Mouse (Mus musculus): ENCODE results near the gene Rps8.
"Not testable (repeated sequence)": the region's sequence is repeated elsewhere in the genome, so short reads cannot be mapped to it uniquely, and the experiment has no call there.

The Rps8 gene

DNA sequence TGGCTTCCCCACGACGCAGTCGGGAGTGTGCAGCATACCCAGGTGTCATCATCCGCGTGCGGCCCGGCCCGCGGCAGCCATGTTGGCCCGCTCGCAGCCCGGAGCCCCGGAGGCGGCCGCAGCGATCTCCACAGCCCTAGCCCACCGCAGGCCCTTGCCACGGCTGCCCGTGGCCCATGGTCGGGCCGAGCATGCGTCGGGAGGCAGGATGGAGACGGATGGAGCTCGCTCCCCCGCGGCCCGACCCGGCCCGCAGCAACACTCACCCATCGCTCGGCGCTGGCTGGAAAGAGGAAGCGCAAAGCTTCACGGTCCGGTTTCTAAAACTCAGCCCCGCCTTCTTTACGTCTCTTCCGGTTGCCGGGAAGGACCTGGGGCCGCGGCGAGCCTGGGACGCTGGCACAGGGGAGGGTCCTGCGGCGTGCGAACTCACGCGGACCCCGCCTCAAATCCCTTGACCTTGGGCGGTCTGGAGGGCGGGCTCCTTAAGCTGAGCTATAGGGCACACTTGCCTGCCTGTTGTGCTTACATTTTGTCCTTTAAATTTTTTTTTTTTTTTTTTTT, at the start of gene Rps8:
TSS of gene Rps8 (minus strand) at position 452 of the 564 bp plus-strand sequence.
- peak; percentile 77 to 81 for DNase-seq

DNA sequence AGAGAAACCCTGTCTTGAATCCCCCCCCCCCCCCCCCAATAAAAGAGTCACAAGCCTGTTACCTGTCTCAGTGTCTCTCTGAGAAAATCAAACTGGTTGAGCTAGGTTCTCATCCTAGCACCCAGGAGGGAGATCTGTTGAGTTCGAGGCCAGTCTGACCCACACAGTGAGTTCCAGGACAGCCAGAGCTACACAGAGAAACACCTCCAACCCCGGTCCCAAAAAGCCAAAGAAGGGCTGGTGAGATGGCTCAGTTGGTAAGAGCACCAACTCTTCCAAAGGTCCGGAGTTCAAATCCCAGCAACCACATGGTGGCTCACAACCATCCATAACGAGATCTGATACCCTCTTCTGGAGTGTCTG, 46.9 kb upstream of the Rps8 start:
- DNase-seq: no peak

DNA sequence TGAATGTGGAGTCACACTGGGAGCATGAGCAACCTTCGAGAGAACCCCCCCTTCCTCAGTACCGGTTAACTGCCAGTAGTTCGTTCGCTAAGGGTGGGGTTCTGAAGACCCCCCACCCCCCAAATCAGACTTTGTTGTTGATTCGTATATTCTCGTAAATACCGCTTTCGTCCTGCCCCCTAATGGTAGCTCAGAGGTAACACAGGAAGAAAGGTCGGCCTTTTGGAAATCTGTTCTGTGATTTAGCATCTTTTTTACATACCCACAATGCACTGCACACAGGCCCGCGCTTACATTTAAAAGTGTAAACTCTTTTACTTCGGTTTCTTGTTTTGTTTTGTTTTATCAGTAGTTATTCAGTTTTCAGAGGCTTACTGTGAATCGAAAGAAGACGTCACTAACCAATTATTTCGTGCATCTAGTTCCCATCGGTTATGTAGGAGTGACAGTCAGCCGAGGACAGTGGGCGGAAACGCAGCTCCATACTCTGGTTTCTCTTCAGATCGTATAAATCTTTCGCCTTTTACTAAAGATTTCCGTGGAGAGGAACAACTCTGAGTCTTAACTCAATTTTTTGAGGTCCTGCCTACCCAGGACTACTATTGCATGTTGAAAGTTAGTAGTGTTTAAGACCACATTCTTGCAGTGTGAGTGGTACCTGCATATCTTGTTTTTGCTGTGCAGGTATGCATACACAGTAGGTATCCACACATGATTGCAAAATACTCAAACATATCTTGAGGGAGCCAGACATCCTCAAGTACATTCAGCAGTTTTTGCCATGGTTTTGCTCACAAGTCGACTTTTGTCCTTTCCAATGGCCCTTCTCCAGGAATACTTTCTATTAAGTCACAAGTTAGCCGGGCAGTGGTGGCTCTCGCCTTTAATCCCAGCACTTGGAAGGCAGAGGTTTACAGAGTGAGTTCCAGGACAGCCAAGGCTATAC, 46.3 kb upstream of the Rps8 start:
- peak in 1 of 2 experiments; percentile 51 for DNase-seq

DNA sequence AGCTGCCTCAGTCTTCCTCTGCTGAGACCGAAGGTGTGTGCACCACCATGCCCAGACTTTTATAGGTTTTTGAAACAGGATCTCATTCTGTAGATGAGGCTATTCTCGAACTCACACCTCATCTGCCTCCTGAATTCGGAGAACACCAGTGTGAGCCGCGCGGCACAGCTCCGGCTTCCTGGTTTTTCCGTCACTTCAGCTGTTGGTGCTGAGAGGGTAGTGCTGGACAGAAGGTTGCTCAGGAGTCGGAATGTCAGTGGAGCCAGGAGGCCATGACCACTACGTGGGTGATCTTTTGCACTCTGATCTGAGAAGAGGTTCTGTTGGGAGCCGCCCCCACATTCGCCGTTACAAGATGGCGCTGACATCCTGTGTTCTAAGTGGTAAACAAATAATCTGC, 35.8 kb upstream of the Rps8 start:
- no peak for DNase-seq

DNA sequence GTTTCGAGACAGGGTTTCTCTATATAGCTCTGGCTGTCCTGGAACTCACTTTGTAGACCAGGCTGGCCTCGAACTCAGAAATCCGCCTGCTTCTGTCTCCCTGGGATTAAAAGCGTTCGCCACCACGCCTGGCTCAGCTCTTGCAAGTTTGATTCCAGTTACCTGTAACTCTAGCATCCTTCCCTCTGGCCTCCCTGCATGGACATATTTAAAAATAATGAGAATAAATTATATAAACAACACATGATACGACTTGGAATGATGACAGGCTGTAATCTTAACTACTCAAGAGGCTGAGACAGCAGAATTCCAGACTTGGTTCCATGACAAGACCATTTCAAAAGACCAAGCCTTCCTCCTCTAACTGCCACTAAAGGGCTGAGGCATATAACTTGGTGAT, 34.6 kb upstream of the Rps8 start:
- DNase-seq: no peak

DNA sequence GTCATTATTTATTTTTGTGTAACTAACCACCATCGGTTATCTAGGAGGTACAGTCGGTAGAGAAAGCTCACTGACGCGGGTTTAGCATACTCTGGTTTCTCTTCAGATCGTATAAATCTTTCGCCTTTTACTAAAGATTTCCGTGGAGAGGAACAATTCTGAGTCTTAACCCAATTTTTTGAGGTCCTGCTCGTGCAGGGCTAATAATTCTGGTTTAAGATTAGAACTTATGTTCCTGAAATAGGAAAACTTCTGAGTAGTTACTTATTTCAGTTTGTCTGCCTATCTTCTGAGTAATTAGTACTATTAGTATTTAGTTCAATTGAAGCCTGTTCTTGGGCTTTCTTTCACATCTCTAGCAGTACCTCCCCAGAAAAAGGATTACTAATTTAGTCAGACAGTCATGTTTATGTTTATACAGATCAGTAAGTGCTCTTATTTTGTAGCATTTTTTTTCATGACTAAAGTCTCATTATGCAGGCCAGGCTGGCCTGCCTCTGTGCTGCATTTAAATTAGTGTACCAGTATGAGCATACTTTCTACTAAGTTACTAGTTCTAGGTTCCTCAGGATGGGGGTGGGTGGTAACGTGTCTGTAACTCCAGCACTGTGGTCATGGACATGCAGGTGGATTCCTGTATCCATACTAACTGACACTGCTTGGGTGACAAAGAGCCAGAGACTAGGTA, 34.0 kb upstream of the Rps8 start:
- DNase-seq: peak in 1 of 2 experiments; percentile 15

DNA sequence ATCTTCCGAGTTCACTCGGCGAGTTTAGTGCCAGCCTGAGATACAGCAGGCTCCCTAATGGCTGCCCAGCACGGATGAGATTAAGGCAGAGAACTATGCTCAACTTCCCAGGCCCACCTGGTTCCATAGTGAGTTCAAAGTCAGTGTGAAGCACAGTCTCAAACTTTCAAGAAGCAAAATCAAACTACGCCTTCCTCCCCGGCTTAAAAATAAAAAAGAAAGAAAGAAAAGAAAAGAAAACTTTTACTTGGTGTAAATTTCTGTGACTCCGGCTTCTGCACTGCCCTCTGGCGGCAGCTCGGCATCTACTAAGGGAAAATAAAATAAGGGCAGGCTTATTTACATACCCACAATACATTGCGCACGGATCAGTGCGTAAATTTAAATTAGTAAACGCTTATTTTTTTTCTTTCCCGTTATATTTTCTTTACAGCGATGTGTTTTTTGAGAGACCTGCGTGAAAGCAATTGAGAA, 33.4 kb upstream of the Rps8 start:
- peak; percentile 69 to 87 for DNase-seq

DNA sequence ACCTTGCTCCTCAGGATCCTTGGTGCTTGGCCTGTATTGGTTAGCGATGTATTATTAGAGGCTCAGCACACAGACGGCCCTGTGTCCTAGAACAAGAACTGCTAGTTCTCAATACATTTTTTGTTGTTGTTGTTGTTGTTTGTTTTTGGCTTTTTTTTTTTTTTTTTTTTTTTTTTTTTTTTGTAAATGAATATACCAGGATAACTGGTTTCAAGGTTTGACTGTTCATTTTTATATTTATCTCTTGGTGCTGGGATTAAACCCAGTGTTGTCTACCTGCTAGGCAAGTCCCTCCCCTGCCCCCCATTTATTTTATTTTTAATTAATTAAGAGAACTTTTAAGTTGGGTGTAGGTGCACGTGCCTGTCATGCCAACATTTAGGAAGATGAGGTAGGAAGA, 32.9 kb upstream of the Rps8 start:
- DNase-seq: no peak

DNA sequence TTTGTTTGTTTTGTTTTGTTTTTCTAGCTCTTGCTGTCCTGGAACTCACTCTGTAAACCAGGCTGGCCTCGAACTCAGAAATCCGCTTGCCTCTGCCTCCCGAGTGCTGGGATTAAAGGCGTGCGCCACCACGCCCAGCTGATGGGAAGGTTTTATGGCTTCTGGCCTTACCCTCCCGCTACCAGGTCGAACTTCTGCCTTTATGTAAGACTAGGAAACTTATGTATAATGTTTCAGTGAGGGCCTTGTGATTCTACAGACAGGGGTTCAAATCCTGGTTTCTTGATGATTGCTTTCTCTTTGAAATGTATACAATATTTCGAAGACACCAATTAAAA, 26.7 kb upstream of the Rps8 start:
- DNase-seq: not testable (repeated sequence)

DNA sequence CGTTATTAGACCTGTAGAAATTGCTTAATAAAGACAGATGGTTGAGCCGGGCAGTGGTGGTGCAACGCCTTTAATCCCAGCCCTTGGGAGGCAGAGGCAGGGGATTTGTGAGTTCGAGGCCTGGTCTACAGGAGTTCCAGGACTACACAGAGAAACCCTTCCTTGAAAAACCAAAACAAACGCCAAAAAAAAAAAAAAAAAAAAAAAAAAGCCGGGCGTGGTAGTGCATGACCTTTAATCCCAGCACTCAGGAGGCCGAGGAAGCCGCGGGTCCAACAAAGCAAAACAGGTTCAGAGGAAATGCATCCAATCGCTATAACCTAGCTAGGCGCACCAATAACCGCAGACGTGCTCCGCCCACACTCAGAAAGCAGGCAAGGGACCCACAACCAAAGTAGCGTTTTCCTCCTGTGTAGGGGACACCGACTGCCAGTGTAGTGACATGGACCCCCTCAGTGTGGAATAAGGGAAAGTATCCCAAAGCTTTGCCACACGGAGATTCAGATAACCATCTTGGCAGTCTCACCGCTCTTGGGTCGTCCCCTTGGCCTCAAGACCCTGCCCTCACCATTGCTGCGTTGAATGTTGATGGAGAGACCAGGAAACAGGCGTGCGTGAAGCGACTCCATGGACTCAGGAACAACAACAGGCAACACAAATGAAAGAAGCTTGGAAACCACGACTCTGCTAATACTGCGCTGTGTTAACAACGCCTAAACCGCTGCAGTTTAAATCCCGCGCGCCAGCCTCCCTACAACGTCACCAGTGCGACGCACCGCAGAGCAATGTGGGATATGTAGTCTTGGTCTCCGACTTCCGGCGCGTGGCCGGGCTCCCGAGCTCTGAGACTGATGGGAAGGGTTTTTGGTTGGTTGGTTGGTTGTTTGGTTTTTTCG, 26.1 kb upstream of the Rps8 start, which contains the start of gene Kif2c:
TSS of gene Kif2c (minus strand) at position 777 of the 896 bp plus-strand sequence.
- peak; percentile 84 to 92 for DNase-seq

DNA sequence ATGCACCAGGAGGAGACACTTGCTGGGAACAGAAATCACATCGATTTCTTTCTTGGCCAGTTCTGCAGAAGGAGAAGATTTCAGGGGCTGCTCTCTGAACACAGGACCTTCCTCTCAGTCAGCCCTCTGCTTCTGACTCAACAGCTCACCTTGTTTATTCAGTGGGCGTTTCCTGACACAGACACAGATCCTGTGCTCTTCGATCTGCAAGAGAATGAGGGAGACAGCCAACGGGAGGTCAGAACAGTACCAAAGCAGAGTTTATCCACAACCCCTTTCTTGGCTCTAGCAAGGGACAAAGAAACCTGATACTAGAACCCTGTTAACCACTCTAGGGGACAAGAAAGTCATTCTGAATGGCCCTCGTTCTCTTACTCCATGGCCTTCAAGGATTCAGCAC, 13.9 kb upstream of the Rps8 start:
- DNase-seq: no peak

DNA sequence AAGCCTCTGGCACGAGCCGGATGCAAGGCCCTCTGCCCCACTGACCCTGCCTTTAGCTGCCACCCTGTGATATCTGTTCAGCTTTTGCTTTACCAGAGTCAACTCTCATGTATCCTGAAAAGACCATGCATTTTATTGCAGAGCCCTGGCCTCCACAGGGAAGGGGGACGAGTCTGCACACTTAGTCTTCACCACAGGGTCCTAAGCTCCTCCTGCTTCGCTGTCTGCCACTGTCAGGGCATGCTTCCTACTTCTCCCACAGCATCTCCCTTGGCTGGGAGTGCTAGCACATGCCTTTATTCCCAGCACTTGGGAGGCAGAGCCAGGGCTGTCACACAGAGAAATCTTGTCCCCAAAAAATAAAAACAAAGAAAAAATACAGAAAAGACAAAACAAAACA, 5.1 kb upstream of the Rps8 start:
- DNase-seq: no peak

DNA sequence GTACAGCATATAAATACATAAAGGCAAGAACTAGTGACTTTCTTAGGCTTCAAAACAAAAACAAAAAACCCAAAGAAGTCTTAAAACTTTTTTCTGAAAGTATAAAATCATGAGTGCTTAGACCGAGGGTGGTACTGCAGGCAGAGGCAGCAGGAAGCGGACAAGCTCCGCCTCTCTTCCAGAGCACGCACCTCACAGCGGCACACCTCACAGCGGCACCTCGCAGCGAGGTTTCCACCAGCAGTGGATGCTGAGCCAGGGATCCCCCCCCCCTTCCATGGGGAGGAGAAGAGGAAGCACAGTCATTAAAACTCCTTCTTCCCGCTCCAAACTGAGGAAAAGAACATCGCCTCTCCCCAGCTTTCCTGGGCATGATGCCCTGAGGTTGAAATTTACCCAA, 3.6 kb upstream of the Rps8 start:
- no peak for DNase-seq

DNA sequence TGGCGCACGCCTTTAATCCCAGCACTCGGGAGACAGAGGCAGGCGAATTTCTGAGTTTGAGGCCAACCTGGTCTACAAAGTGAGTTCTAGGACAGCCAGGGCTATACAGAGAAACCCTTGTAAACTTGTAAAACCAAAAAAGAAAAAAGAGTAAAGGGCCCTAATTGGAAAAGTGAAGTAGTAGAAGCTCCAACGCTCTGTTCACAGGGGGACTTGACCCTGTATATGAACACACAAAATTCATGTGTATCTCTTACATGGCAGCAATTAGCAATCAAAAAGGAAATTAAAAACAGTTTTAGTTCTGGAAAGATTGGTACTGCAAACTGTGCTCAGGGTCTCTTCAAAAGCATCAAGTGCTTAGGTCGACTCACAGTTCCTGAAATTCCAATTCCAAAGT, 329 bp upstream of the Rps8 start:
- no peak for DNase-seq

DNA sequence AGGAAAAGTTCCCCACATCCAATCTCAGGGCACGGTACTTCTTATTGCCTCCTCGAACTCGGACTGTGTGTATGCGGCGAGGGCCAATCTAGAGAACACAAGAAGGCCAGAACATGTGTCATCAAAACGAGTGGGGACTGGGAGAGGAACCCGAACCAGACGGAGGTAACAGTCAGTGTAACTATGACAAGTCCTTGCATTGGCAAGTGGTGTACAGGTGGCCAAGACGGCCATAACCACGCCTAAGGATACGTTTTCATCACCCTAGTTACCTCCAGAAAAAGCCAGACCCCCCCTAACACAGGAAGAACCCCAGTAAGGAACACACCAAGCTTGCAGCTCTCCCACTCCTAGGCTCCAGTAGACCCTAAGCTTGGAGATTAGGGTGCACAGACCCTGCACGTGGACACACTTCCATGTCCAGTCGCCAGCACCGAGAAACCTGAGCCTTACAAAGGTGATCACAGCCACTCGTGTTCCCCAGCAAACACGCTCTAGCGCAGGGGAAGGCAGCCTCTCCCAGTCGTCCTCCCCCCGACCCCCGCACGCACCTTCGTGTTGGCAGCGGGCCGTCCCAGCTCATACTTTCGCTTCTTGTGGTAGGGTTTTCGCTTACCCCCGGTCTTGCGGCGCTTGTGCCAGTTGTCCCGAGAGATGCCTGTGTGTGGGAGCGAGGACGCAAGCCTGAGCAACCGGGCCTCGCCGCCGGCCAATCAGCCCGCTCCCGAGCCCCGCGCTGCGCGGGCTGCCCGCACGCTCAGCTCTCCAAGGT, 837 bp downstream of the Rps8 start:
- no peak for DNase-seq

DNA sequence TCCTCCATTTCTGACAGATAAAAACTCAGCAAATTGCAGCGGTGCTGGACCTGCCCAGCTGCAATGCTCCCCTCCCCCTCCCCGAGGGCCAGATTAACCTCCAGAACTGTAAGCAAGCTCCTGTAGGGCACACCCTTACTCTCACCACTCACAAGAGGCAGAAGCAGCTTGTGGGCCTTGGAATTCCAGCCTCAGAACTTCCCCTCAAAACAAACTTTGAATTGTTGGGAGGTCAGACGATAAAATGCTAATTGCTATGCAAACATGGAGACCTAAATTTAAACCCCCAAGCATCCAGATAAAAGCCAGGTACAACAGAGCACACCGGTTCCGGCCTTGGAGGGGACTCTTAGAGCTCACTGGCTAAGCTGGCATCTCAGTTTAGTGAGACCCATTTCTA, 3.3 kb downstream of the Rps8 start:
- DNase-seq: no peak

DNA sequence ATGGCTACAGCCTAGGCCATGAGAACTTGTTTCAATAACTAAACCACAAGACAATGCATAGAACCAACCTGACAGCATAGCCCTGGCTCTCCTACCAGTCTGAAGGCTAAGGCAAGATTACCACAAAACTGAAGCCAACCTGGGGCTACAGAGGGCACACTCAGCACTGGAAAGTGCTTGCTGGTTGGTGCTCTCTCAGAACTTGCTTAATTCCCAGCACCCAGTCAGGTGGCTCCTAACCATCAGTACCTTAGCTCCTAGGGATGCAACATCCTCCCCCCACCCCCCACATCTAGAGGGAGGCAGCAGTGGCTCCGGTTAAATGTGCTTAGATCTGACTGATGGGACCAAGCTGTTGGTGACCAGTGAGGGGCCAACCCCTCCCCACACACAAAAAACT, 4.6 kb downstream of the Rps8 start:
- DNase-seq: no peak

DNA sequence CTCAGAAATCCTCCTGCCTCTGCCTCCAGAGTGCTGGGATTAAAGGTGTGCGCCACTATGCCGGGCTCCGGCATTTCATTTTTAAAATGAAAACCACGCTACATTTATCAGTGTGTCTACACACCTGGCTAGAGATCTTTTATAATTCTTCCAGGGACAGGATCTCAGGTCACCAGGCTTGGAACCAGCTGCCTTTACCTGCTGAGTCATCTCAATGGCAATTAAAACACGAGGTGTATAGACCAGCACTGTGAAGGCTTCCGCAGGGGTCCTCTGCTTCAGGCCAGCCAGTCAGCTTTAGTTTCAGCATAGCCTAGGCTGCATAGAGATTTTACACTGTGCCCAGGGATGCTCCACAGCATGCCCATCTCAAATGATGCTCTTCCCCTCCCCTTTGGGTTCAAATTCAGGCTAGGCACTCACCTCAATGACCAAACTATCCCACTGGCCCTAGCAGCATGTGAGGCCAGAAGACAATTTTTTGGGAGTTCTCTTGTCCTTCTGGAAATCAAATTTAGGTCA, 5.8 kb downstream of the Rps8 start:
- DNase-seq: no peak

DNA sequence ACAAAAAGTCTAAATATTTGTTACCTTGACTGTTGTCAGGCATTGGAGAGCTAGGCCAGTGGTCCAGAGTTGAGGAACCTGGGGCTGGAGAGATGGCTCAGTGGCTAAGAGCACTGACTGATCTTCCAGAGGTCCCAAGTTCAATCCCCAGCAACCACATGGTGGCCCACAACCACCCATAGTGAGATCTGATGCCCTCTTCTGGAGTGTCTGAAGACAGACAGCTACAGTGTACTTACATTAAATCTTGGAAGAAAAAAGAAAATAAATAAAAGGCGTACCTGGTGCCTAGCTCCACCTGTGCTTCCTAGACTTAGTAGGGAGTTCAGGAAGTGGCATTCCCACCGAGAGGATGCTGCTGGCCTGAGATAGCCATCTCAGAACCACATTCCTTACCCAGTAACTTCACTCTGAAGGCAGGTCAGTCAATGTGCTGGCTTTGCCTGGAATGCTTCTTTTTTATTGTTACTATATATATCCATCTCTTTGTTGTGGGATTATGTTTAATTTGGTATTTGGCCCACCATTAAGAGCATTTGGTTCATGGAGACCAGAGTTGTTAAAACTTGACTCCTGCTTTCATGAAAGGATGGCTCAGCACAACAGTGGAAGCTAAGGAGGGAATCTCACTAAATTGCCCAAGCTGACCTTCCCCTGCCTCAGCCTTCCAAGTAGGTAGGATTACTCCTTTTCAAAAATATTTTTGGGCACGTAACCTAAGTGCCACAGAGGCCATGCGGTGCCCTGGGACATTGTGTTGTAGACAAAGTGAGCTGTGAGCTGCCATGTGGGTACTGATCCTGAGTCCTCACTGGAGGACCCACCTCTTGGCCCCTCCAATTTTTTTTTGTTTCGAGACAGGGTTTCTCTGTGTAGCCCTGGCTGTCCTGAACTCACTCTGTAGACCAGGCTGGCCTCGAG, 6.5 kb downstream of the Rps8 start:
- no peak for DNase-seq

DNA sequence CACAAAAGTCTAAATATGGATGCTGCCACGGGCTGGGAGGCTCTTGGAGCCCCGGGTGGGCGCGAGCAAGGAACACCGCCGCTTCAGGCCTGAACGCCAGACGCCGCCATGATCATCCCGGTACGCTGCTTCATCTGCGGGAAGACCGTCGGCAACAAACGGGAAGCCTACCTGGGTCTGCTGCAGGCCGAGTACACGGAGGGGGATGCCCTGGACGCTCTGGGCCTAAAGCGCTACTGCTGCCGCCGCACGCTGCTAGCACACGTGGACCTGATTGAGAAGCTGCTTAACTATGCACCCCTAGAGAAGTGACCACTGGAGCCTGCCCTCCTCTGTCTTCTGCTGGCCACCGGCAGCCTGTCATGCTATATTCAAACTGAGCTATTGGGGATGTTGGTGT, 7.2 kb downstream of the Rps8 start:
- no peak for DNase-seq

All from spleen, adult 18-20 months (tissue).